Mouse (Mus musculus) liver, postnatal 0 days (tissue): Measurements from ENCODE around the gene Alpk1.

Experiments used
- CTCF ChIP-seq: sonication (generic); IDR thresholded peaks from 2 replicates; pipeline ENCODE4 v1.5.1; 2016; ENCODE audit warnings: antibody characterized with exemption, low read depth
- EP300 ChIP-seq: IDR thresholded peaks from 2 replicates; pipeline ENCODE4 v1.6.1; 2016; ENCODE audit warnings: antibody characterized with exemption, low read depth, mild to moderate bottlenecking

GRCm38 (mm10) chr3:127780921-127781320 lies 594 bp upstream of the Alpk1 start:
- TF ChIP-seq CTCF = no peak
- TF ChIP-seq EP300 = no peak
